Mouse (Mus musculus): ENCODE data around the gene Hmgn2.

DNA sequence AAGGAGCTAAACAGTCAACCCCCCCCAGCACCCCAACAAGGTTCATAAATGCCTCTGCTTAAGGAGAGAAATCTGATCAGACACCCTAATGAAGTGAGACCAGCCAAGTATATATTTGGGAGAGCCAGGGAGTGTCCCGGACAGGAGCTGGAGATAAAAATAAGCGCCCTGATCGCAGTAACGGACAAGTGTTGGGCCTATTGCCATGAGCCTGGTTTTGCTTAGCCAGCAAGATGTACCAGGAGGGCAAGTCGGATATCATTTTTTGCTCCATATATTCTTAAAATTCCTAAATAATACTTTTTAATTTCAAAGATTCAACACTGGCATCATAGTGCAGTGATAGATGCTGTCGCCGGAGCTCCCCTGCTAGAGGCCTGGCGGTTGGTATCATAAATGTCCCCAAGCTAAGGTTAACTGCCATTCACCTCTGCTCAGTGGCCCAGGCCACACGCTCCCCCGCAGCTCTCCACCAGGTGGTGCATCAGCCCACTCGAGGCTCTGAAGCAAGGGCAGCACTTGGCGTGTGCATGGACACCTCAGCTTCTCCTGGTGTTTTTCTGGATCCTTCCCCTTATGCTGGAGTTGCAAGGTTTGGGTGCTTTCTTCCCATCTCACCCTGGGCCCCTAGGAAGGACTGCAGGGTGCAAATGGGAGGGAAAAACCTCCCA, 44.5 kb upstream of the Hmgn2 start:
- TF ChIP-seq CTCF (IDR thresholded peaks at IDR 0.05; ENCODE audit: borderline replicate concordance, insufficient read depth, low read length): peak; percentile 60; the same call in 1 of the 2 replicates
- no peak for TF ChIP-seq POLR2A (IDR thresholded peaks at IDR 0.05; ENCODE audit: low read depth, low read length)

Measured in embryonic fibroblast, embryonic 13.5 days (primary cell).